Mouse (Mus musculus): ENCODE results near the gene Txndc9. TPM values are rescaled to one million over a fixed set of nuclear protein-coding genes. Genes with fewer than 3 reads are reported as not detected.

Gene Txndc9
- 10 to 100 TPM; 60.7 to 61.4 TPM for total RNA-seq (2021)
- long read RNA-seq, experiment 1, transcript Txndc9-208 (5 exons, 1,699 nt): minor isoform, 13 of 57 reads
- long read RNA-seq, experiment 1, transcript Txndc9-201 (5 exons, 3,381 nt): major isoform, 33 of 57 reads
- long read RNA-seq, experiment 1, partial matches to known transcripts: 1 of 57 reads
- long read RNA-seq, experiment 1, other reads (novel, unspliced or antisense): 6 of 57 reads
- long read RNA-seq, experiment 2, transcript Txndc9-201 (5 exons, 3,381 nt): major isoform, 26 of 47 reads
- long read RNA-seq, experiment 2, transcript Txndc9-208 (5 exons, 1,699 nt): minor isoform, 9 of 47 reads
- long read RNA-seq, experiment 2, partial matches to known transcripts: 4 of 47 reads
- long read RNA-seq, experiment 2, other reads (novel, unspliced or antisense): 4 of 47 reads

DNA sequence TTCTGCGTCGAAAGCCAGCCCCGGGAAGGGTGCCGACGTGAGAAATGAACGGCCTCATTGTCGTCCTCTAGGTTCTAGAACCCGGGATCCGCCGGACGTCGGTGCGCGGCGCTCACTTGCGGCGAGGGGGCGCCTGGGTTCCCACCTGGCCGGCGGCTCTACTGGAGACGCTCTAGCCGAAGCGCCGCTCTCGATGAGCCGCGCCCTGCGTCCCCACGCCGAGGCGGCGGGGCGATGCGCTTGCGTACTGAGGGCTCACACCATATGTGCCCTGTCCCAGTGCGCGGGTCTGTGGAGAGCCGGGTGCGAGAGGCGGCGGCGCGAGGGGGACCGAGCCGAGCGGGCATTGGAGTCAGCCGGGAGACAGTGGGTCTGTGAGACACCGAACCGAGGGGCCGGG is at the start of gene Txndc9, which contains the start of gene Eif5b:
TSS of gene Txndc9 (minus strand) at position 27 of the 400 bp plus-strand sequence.
TSS of gene Eif5b (plus strand) at position 144 of the 400 bp plus-strand sequence.
- DNase-seq (ENCODE audit: low spot score in 2 of 2): peak; percentile 87 to 94

DNA sequence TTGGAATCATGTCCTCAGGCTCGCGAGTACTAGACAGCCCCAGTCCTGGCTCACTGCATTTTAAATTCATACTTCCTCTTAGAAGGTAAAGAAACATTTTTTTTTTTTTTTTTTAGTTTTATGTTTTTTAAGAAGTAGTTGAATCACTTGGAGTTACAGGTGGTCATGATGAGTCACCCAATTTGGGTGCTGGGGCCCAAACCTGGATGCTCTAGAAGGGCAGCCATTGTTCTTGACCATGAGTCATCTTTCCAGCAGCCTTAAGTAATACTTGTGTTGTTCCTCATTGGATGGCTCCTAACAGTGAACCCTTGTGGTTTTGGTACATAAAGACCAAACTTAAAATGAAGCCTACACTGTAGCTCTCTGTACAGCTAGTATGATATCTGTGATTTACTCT is 41.2 kb upstream of the Txndc9 start:
- no peak for DNase-seq (ENCODE audit: low spot score in 2 of 2)

- no peak for DNase-seq (ENCODE audit: low spot score in 2 of 2)
Observed at GRCm38 (mm10) chr1:38037375-38037774, 39.7 kb upstream of the Txndc9 start.

DNA sequence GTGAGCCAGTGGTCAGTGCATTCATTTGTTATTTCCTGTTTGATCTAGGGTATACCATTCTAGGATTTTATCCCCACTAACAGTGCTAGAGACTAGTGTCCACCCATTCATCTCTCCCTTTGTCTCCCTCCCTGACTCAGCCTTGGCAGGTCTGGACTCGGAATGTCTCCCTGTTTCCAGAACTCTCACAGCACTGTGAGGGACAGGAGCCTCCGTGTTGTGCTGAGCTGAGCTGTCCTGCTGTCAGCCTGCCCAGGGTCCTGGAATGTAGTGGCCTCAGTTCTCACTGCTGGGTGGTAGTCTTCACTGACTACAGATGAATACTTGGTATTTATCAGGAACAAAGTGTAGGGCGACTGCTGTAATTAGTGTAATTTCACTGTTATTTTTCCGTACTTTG is 37.8 kb upstream of the Txndc9 start:
- no peak for DNase-seq (ENCODE audit: low spot score in 2 of 2)

DNA sequence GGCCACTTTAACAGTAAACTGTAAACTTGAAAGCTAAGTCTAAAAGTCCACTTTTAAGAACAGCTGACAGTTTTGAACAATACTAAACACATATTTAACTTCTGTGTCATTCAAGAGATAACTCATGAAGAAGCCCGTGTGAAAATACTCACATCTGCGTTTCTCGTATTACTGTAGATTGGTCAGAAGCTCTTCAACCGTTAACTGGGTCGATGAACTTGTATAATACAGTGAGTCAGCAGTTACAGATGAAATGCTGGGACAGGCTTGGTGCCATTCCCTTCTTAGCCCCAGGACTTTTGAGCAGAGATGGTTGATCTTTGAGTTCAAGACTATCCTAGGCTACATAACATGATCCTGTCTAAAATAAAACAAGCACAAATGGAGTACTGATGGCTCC is 33.7 kb upstream of the Txndc9 start:
- DNase-seq (ENCODE audit: low spot score in 2 of 2): no peak

DNA sequence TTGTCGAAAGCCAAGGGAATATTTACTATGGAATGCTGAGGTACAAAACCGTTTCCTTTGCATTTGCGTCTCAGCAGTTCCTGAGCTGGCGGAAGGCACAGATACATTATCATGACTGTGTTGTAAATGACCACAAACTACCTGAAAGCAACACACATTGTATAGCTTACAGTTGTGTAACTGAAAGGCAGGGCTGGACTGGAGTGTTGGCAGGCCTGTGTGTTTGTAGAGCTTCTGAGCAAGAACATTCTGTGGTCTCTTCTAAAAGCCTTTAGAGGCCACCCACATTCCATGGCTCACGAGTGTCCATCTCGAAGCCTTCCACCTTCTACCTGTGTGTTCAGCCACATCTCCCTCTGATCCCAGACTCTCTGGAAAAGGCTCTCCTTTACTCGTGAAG is 29.6 kb upstream of the Txndc9 start:
- DNase-seq (ENCODE audit: low spot score in 2 of 2): no peak

GRCm38 (mm10) chr1:38014551-38015203 is 17.0 kb upstream of the Txndc9 start:
- no peak for DNase-seq (ENCODE audit: low spot score in 2 of 2)

DNA sequence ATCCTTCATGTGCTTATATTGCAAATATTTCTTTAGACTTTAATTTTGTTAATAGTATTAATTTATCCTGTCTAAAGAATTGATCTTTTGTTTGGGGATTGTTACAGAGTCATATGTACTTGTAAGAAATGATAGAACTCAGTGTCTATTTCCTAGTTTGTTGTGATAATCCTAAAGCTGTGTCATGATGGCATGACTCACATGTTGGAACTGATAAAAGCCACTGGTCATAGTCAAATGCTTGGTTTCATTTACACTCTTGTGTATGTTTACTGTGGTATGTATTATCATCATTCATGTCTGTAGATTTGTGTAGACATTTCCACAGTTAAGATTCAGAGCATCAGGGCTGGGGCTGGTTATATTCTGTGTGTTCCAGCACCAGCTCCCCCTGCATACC is 14.8 kb upstream of the Txndc9 start:
- no peak for DNase-seq (ENCODE audit: low spot score in 2 of 2)

DNA sequence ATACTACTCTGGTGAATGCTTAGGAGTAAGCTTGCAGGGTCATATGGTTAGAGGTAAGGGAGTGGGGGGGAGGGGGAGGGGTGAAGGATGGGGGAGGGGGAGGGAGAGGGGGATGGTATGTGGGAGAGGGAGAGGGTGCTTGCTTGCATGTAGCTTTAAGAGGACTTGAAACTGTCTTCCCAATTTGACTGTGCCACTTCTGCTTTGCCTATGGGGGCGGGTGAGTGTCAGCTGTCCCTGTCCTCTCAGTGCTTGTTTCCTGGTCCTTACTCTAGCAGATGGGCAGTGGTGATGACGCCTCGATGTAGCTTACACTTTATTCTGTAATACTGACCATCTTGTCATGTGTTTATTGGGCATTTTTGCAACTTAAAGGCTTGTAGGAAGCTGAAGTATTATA is 14.4 kb upstream of the Txndc9 start:
- DNase-seq (ENCODE audit: low spot score in 2 of 2): no peak

- no peak for DNase-seq (ENCODE audit: low spot score in 2 of 2)
Observed at GRCm38 (mm10) chr1:38011647-38012046, 14.0 kb upstream of the Txndc9 start.

DNA sequence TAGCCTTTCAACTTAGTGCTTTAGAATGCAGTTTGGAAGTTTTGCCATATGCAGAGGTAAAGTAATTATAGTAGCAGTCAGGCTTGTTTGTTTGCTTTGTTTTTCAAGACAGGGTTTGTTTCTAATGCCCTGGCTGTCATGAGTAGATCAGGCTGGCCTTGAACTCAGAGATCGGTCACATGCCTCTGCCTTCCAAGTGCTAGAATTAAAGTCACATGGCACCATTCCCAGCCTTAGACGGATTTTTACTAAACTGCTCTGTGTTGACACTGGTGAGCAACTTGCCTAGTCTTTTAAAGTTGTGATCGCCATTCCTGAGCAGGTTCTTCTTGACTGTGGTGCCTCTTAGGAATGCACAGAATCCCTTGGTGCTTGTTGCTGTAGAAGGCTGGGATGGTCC is 9.0 kb upstream of the Txndc9 start:
- no peak for DNase-seq (ENCODE audit: low spot score in 2 of 2)

DNA sequence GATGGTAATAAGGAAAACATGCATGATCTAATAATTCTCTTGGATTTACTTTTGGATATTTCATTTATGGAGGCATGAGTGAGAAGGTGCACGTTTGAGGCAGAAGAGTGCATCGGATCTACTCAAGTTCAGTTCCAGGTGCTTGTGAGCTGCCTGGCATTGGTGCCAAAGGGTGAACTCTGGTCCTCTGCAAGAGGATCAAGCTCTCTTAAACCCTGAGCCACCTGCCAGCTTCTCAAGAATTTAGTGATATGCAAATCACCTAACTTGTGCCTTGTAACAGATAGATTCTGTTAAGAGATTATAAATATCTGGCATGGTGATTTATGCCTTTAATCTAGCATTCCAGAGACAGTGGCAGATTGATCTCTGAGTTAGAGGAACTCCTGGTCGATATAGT is 5.4 kb upstream of the Txndc9 start:
- no peak for DNase-seq (ENCODE audit: low spot score in 2 of 2)

DNA sequence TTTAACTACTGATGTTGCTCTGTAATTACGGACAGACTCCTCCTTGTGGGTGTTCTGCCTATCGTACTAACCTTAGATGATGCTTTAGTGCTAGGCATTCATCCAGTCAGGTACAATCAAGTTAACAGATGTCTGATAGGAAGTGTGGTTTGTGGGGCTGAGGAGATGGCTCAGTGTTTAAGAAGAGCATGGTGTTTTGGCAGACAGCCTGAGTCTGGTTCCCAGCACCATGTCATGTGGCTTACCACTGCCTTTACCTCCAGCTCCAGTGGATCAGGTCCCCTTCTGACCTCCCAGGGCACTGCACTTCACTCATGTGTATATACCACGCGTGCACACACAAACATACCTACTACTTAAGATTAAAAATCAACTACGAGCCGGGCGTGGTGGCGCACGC is 4.3 kb upstream of the Txndc9 start:
- no peak for DNase-seq (ENCODE audit: low spot score in 2 of 2)

- no peak for DNase-seq (ENCODE audit: low spot score in 2 of 2)
Observed at GRCm38 (mm10) chr1:38000844-38001243, 3.2 kb upstream of the Txndc9 start.

- DNase-seq (ENCODE audit: low spot score in 2 of 2): no peak
Observed at GRCm38 (mm10) chr1:37999552-37999951, 1.9 kb upstream of the Txndc9 start.

- no peak for DNase-seq (ENCODE audit: low spot score in 2 of 2)
Observed at GRCm38 (mm10) chr1:37998371-37999199, 892 bp upstream of the Txndc9 start.

DNA sequence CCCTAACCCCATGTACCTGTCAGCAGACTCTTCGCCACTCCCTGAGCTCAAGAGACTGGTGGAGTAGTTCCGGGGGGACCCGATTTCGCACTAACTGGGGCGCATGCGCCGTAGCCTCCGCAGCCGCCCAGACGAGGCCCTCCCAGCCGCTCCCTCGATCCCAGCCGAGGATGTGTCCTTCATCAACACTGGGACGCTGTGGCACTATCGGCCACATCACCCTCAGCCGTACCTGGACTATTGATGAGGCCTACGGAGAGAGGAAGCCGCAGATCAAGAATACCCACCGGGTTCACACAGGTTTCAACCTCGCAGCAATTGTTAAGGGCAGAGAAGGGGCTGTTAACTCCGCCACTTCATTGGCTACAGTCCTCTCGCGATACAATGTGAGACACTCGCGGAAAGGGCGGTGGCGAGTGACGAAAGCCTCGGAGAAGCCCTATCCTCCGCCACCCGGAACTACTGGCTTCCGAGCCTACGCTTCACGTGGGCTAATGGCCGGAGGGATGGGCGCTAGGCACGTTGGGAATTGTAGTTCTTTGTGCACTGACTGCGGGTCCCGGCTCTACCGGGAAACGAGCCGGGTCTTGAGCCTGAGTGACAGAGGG is 712 bp downstream of the Txndc9 start:
- peak; percentile 85 to 95 for DNase-seq (ENCODE audit: low spot score in 2 of 2)

DNA sequence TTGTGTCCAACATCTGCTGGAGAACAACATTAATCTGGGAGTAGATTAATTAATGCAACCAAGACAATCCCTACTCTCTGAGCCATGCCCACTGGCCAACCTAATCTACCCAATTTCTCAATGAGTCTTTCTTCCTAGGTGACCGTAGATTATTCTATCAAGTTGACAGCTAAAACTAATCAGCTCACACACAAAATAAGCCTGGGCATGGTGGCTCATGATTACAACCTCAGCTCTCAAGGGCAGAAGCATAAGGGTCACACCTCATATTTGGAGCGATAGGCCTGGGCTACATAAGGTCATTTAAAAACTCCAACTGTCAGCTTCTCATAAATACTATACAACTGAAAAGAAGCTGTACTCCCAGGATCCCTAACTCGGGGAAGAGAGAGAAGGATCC is 1.5 kb downstream of the Txndc9 start:
- no peak for DNase-seq (ENCODE audit: low spot score in 2 of 2)

- no peak for DNase-seq (ENCODE audit: low spot score in 2 of 2)
Observed at GRCm38 (mm10) chr1:37987856-37988255, 9.8 kb downstream of the Txndc9 start.

- DNase-seq (ENCODE audit: low spot score in 2 of 2): no peak
Observed at GRCm38 (mm10) chr1:37985764-37986323, 11.8 kb downstream of the Txndc9 start.

GRCm38 (mm10) chr1:37984326-37984725 is 13.4 kb downstream of the Txndc9 start:
- no peak for DNase-seq (ENCODE audit: low spot score in 2 of 2)

All from gastrocnemius, postnatal 4 days (tissue).